Mouse (Mus musculus): ENCODE measurements around the gene Sptlc2. TPM values are rescaled to one million over a fixed set of nuclear protein-coding genes. Genes with fewer than 3 reads are reported as not detected.
A peak's percentile ranks its signal among the peaks of the same experiment; 100 is the strongest.

The Sptlc2 gene
- total and polyA plus RNA-seq, 2 experiments from 2014 or later: 32.8 to 86.9 TPM

DNA sequence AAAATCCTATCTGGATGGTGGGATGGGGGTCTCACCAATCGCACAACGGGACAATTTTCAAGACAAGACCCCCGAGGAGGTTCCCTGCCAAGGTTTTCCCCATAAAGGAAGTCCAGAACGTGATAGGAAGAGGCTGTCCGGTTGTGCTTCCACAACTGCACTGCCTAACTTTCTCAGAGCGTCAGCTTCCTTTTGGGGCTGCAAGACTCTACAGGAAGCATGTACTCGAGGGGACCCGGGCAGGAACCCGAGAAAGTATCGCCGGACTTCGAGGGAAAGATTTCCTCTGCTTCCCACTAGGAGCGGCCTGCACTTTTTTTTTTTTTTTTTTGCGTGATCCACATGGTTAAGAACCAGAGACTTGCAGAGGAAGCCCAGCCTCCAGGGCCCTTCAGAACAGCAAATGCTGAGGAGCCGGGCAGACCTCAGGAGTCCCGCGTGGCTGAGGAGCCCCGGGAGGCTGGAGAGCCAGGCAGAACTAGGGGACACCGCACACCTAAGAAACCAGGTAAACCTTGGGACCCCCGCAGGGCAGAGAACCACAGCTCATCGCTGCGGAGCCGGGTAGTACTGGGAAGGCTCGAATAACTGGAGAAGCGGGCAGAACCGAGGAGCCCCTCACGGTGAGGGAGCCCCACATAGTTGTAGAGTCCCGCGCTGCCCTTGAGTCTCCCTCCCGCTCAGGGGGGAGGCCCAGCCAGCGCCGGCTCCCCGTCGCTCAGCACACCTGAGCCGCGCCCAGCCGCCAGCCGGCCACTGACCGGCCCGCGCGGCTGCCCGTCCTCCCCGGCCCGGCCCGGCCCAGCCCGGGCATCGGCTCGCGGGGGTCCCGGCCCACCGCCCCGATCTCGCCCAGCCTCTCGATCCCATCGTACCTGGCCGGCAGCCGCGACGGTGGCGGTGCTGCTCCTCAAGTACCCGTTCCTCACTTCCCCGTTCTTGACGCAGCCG is 709 bp downstream of the Sptlc2 start:
- ATAC-seq (peak; percentile 34), DNase-seq (ENCODE audit: low spot score) (peak; percentile 39)

DNA sequence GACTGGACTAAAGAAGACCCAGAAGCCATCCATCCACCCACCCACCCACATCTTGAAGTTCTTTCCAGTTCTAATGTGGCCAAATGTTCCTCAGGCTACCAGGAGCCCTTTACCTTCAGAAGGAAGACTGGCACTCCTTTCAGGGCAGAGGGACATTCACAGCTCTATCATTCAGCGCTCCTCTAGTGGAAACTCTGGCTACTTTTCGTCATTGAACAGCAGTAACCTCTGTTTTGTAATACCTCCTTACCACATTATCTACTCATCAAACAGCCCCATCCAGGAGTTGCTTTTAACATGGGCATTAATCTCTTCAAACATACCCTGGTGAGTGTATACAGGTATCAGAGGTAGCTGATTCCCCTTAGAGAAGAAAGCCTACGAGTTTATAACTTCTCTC is 3.1 kb downstream of the Sptlc2 start:
- no peaks in the 10 kb centered on the region for H3K36me3 ChIP-seq (ENCODE audit: insufficient read depth, low read length)
- no peak overlapping the region for H3K27ac ChIP-seq
- H3K9ac ChIP-seq (replicated peaks; ENCODE audit: low read length): no peak overlapping the region
- no peak overlapping the region for H3K4me3 ChIP-seq (ENCODE audit: low read length)
- WGBS: 88% methylated on average over 3 of the region's 3 CpGs
- no peak overlapping the region for H3K4me2 ChIP-seq (ENCODE audit: low read depth, low read length)
- TF ChIP-seq CTCF (IDR thresholded peaks at IDR 0.05; ENCODE audit: low read depth): no peak
- H3K9me3 ChIP-seq (ENCODE audit: low read length): no peaks in the 10 kb centered on the region
- no peak for ATAC-seq
- no peaks in the 10 kb centered on the region for H3K27me3 ChIP-seq (ENCODE audit: insufficient read depth, low read length)
- H3K4me1 ChIP-seq (ENCODE audit: insufficient read depth, low read length): peaks cover 14% of the 10 kb centered on the region
- DNase-seq (ENCODE audit: low spot score): no peak

More for the DNA sequence above, 709 bp downstream of the Sptlc2 start:
- Histone ChIP-seq H3K27ac (peak overlapping the region; percentile 86), H3K9me3 (ENCODE audit: low read length) (no peaks in the 10 kb centered on the region), H3K4me1 (ENCODE audit: insufficient read depth, low read length) (peaks cover 14% of the 10 kb centered on the region), H3K36me3 (ENCODE audit: insufficient read depth, low read length) (no peaks in the 10 kb centered on the region), H3K4me3 (ENCODE audit: low read length) (peak overlapping the region; percentile 98), H3K9ac (replicated peaks; ENCODE audit: low read length) (peak overlapping the region; percentile 91), H3K4me2 (ENCODE audit: low read depth, low read length) (peak overlapping the region; percentile 99), H3K27me3 (ENCODE audit: insufficient read depth, low read length) (no peaks in the 10 kb centered on the region)
- TF ChIP-seq CTCF (IDR thresholded peaks at IDR 0.05; ENCODE audit: low read depth): no peak
- 1% methylated on average over 51 of the region's 65 CpGs for WGBS

DNA sequence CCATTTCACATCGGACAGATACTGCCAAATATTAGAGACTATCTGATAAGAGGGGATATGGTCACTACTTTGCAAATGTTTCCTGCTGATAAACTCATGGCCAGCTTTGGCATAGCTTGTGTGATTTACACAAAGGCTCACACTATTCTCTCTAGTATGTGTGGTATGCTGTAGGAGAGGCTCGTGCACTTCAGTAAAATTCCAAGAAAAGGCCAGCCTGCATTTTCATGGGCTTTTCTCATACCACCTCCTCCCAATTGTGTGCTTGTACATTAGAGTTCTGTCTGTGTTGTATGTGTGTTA is 6.8 kb downstream of the Sptlc2 start:
- H3K4me1 ChIP-seq (ENCODE audit: insufficient read depth, low read length): peaks cover 5% of the 10 kb centered on the region; the same call in 1 of the 2 replicates
- no peaks in the 10 kb centered on the region for H3K27me3 ChIP-seq (ENCODE audit: insufficient read depth, low read length)
- no peak overlapping the region for H3K4me2 ChIP-seq (ENCODE audit: low read depth, low read length)
- no peak for DNase-seq (ENCODE audit: low spot score)
- 83% methylated on average over 2 of the region's 2 CpGs for WGBS
- H3K4me3 ChIP-seq (ENCODE audit: low read length): no peak overlapping the region
- H3K9ac ChIP-seq (replicated peaks; ENCODE audit: low read length): no peak overlapping the region
- no peak for TF ChIP-seq CTCF (IDR thresholded peaks at IDR 0.05; ENCODE audit: low read depth)
- no peaks in the 10 kb centered on the region for H3K36me3 ChIP-seq (ENCODE audit: insufficient read depth, low read length)
- no peak for ATAC-seq
- H3K9me3 ChIP-seq (ENCODE audit: low read length): no peaks in the 10 kb centered on the region
- H3K27ac ChIP-seq: no peak overlapping the region

DNA sequence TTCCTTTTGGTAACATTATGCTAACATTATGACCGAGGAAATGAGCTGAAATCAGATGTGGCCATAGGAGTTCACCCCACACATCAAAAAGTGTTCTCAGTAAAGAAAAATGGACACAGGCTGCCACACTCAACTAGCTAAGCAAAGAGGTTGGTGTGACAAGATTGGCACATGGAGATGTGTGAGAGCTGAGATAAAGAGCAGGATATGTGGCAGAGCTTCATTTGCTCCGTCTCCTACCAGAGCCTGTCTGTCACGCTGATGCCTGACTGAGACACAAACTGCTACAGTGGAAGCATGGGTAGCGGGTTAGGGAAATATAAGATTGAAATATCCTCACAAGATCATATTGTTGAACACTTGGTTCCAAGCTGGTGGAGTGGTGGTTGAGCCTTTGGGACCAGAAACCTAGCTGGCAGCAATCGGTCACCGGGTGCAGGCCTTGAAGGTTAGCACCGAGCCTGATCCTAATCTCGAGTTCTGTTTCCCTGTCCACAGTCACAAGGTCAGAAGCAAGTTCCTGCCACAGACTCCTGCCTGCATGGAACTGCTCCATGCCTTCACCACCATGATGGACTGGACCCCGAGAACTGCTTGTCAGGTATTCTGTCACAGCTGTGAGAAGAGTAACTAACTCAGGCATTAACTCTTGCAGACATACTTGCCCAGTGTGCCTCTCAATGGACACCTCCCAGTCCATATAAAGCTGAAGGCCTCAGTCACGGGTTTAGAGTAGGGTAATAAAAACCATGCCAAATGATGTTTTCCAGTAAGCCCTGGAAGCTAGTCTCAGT is 7.4 kb downstream of the Sptlc2 start:
- Histone ChIP-seq H3K27ac (no peak overlapping the region), H3K4me1 (ENCODE audit: insufficient read depth, low read length) (no peaks in the 10 kb centered on the region), H3K4me3 (ENCODE audit: low read length) (no peak overlapping the region), H3K36me3 (ENCODE audit: insufficient read depth, low read length) (no peaks in the 10 kb centered on the region), H3K9ac (replicated peaks; ENCODE audit: low read length) (no peak overlapping the region), H3K4me2 (ENCODE audit: low read depth, low read length) (no peak overlapping the region), H3K27me3 (ENCODE audit: insufficient read depth, low read length) (no peaks in the 10 kb centered on the region), H3K9me3 (ENCODE audit: low read length) (no peaks in the 10 kb centered on the region)
- 86% methylated on average over 10 of the region's 10 CpGs for WGBS
- DNase-seq (ENCODE audit: low spot score) (no peak), ATAC-seq (no peak)
- TF ChIP-seq CTCF (IDR thresholded peaks at IDR 0.05; ENCODE audit: low read depth): no peak

DNA sequence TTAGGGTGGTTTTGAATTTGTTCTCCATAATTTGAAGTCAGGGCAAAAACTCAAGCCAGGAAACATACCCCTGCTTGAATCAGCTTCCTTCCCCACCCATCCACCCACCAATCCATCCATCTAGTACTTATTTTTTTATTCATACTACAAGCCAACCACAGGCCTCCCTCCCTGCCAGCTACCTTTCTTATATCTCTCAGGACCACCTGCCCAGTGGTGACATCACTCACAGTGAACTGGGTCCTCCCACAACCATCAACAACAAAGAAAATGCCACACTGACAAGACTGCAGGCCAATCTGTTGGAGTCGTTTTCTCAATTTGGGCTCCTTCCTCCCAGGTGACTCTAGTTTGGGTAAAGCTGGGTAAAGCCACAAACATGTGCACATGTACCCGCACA is 8.7 kb downstream of the Sptlc2 start:
- no peak for ATAC-seq
- H3K27me3 ChIP-seq (ENCODE audit: insufficient read depth, low read length): no peaks in the 10 kb centered on the region
- no peak overlapping the region for H3K4me3 ChIP-seq (ENCODE audit: low read length)
- WGBS: 89% methylated on average over 2 of the region's 2 CpGs
- TF ChIP-seq CTCF (IDR thresholded peaks at IDR 0.05; ENCODE audit: low read depth): no peak
- H3K4me2 ChIP-seq (ENCODE audit: low read depth, low read length): no peak overlapping the region
- DNase-seq (ENCODE audit: low spot score): no peak
- no peaks in the 10 kb centered on the region for H3K9me3 ChIP-seq (ENCODE audit: low read length)
- no peak overlapping the region for H3K9ac ChIP-seq (replicated peaks; ENCODE audit: low read length)
- H3K27ac ChIP-seq: no peak overlapping the region
- no peaks in the 10 kb centered on the region for H3K4me1 ChIP-seq (ENCODE audit: insufficient read depth, low read length)
- H3K36me3 ChIP-seq (ENCODE audit: insufficient read depth, low read length): no peaks in the 10 kb centered on the region

DNA sequence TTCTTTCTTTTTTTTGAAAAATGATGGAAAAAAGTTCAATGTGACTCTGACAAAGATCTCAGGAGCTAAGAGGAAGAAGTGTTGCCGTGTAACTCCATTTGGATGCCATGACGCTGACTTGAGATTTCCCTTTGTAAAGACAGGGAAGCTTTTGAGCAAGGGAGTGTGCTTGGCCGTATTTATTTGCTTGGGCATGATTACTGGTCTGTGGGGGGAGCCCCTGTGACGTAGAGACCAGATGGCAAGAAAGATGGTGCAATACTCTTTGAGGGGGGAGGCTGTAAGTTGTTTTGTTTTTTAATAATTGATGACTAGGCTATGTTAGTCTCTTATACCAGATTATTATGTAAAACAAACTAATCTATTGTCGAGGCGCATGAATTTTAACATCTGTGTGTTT is 14.0 kb downstream of the Sptlc2 start:
- no peaks in the 10 kb centered on the region for H3K36me3 ChIP-seq (ENCODE audit: insufficient read depth, low read length)
- H3K4me1 ChIP-seq (ENCODE audit: insufficient read depth, low read length): no peaks in the 10 kb centered on the region
- no peak for TF ChIP-seq CTCF (IDR thresholded peaks at IDR 0.05; ENCODE audit: low read depth)
- H3K9me3 ChIP-seq (ENCODE audit: low read length): no peaks in the 10 kb centered on the region
- ATAC-seq (no peak), DNase-seq (ENCODE audit: low spot score) (no peak)
- WGBS: 82% methylated on average over 6 of the region's 6 CpGs
- H3K4me3 ChIP-seq (ENCODE audit: low read length): no peak overlapping the region
- H3K4me2 ChIP-seq (ENCODE audit: low read depth, low read length): no peak overlapping the region
- no peaks in the 10 kb centered on the region for H3K27me3 ChIP-seq (ENCODE audit: insufficient read depth, low read length)
- H3K9ac ChIP-seq (replicated peaks; ENCODE audit: low read length): no peak overlapping the region
- no peak overlapping the region for H3K27ac ChIP-seq

All from hindbrain, postnatal 0 days (tissue).